Mouse (Mus musculus): Measurements from ENCODE around the gene Nol10.
"Not testable (repeated sequence)": the region's sequence is repeated elsewhere in the genome, so short reads cannot be mapped to it uniquely, and the experiment has no call there.

DNA sequence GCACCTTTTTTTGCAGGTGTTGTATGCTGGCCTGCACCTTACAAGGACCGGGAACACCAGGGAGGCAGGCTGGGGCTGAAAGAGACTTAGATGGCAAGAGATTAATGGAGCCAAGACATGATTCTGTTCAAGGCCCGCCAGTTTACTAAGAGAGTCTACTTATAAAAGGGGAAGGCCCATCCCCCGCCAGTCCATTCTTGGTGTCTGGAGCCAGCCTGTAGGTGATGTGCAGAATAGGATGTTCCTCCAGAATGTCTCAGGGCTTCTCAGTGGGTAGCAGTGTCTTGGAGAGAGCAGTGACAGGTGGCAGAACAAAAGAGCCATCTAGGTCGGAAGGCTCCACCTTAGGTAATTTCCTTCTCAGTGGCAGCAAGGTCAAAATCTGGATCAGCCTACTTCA is 111.0 kb downstream of the Nol10 start:
- TF ChIP-seq CTCF (IDR thresholded peaks at IDR 0.05; ENCODE audit: borderline replicate concordance, insufficient read depth, low read length); POLR2A (IDR thresholded peaks at IDR 0.05; ENCODE audit: low read depth, low read length): not testable (repeated sequence)
